Mouse (Mus musculus) lung, adult 2 months (tissue): ENCODE measurements around the gene Gsk3a.

Source experiments
- CTCF ChIP-seq: fragments of 200-500 bp; IDR thresholded peaks from 2 replicates; pipeline ENCODE4 v1.5.1; 2011; ENCODE audit warnings: mild to moderate bottlenecking, low read length, control low read depth; ENCODE audit not compliant: insufficient read depth
- POLR2A ChIP-seq: fragments of 200-500 bp; IDR thresholded peaks from 2 replicates; pipeline ENCODE4 v1.6.1; 2011; ENCODE audit warnings: low read depth, mild to moderate bottlenecking, control low read depth, low read length, borderline replicate concordance; ENCODE audit errors: extremely low read depth

GRCm38 (mm10) chr7:25246079-25246758 is 8.6 kb upstream of the Gsk3a start:
- TF ChIP-seq CTCF (no peak), POLR2A (no peak)
